Mouse (Mus musculus): ENCODE measurements around the gene Pdia6. TPM values are rescaled to one million over a fixed set of nuclear protein-coding genes. Genes with fewer than 3 reads are reported as not detected.

The Pdia6 gene
- polyA plus RNA-seq, 1 experiment from 2014 or later, result 476 TPM

DNA sequence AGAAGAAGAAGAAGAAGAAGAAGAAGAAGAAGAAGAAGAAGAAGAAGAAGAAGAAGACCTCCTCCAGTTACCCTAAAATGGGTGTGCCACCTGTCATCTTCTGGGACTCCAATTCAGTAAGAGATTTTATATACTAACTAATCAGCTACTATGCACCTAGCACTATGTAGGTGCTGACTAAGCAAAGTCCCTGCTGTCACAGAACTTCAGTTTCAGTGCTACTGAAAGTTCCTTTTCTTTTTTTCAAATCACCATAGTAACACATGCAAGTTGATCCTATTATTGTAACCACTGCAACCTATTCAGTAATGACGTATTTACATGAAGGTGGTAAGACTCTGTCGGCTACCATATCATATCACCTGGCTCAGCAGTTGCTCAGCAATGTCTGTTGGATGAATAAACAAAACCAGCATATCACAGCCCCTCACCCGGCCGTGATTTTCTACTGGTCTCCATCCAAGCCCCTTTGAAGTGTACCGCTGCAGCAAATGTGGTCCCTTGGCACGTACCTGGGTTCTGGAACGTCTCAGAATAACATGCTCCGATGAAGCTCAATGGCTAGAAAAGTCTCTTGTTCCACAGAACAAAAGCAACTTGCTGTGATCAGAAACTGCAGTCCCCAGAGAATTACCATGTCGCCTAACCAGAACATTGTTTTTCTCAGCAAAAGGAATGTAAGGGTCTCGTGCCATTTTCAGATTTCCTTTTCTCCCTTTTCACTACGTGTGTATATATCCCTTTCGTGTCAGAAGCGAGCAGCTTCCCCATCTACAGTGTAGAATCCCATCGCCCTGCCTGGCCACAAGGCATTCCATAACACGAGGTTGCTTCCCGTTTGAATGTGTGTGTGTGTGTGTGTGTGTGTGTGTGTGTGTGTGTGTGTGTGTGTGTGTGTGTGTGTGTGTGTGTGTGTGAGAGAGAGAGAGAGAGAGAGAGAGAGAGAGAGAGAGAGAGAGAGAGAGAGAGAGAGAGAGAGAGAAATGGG is 44.8 kb downstream of the Pdia6 start:
- H3K9me3 ChIP-seq (ENCODE audit: control insufficient read depth, low read length), result no peaks in the 10 kb centered on the region
- H3K4me3 ChIP-seq (ENCODE audit: low read depth, low read length), result no peak overlapping the region
- 73% methylated on average over 16 of the region's 16 CpGs for WGBS
- DNase-seq (ENCODE audit: low spot score) (no peak), ATAC-seq (replicated peaks; ENCODE audit: low FRiP score) (no peak)
- no peak overlapping the region for H3K9ac ChIP-seq (ENCODE audit: low read depth, low read length)
- H3K36me3 ChIP-seq (ENCODE audit: control insufficient read depth, insufficient read depth, low read length), result no peaks in the 10 kb centered on the region
- no peaks in the 10 kb centered on the region for H3K4me1 ChIP-seq (replicated peaks; ENCODE audit: control insufficient read depth, insufficient read depth, low read length)
- no peak overlapping the region for H3K4me2 ChIP-seq
- H3K27ac ChIP-seq (ENCODE audit: low read depth, low read length), result no peak overlapping the region
- H3K27me3 ChIP-seq (replicated peaks; ENCODE audit: control insufficient read depth, insufficient read depth, low read length), result no peaks in the 10 kb centered on the region

DNA sequence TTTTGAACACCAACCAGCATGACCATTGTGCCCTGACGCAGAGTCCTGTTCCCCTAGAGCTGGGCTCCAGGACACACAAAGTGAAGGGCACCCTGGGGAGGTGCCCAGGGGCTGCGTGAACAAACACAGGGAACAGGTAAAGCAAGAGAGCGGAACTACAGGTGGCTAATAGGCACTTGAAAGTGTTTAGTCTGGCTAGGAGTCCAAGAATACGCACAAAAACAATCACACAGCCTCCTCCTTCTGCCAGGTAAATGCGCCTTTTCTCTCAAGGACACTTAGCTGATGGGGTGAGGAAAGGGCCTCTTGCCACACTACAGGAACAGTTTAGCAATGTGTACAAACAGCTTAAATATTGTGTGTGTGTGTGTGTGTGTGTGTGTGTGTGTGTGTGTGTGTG is 49.8 kb downstream of the Pdia6 start:
- H3K4me3 ChIP-seq (ENCODE audit: low read depth, low read length), result no peak overlapping the region
- no peak overlapping the region for H3K4me2 ChIP-seq
- H3K27me3 ChIP-seq (replicated peaks; ENCODE audit: control insufficient read depth, insufficient read depth, low read length), result no peaks in the 10 kb centered on the region
- 86% methylated on average over 5 of the region's 5 CpGs for WGBS
- DNase-seq (ENCODE audit: low spot score), result no peak
- no peaks in the 10 kb centered on the region for H3K4me1 ChIP-seq (replicated peaks; ENCODE audit: control insufficient read depth, insufficient read depth, low read length)
- no peak overlapping the region for H3K27ac ChIP-seq (ENCODE audit: low read depth, low read length)
- no peak overlapping the region for H3K9ac ChIP-seq (ENCODE audit: low read depth, low read length)
- no peaks in the 10 kb centered on the region for H3K9me3 ChIP-seq (ENCODE audit: control insufficient read depth, low read length)
- H3K36me3 ChIP-seq (ENCODE audit: control insufficient read depth, insufficient read depth, low read length), result no peaks in the 10 kb centered on the region
- ATAC-seq (replicated peaks; ENCODE audit: low FRiP score), result no peak

DNA sequence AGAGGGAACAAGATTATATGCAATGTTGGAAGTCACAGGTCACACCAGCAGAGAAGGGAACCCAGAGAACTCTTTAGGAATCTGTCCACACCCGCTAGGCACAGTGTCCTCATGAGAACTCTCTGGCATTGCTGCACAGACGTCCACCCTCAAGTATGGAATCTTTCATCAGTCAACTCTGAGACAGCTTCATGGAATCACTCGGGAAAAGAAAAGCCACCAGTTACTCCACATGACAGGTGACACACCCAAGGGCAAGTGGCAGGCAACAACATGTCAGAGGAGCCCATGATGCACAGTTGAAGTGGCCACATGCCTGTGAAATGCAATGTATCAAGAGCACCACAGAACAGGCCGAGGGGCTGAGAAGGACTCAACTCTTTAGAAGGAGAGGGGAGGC is 51.6 kb downstream of the Pdia6 start:
- ATAC-seq (replicated peaks; ENCODE audit: low FRiP score), result no peak
- H3K4me2 ChIP-seq, result no peak overlapping the region
- no peaks in the 10 kb centered on the region for H3K36me3 ChIP-seq (ENCODE audit: control insufficient read depth, insufficient read depth, low read length)
- peaks cover 3% of the 10 kb centered on the region for H3K27me3 ChIP-seq (replicated peaks; ENCODE audit: control insufficient read depth, insufficient read depth, low read length)
- H3K27ac ChIP-seq (ENCODE audit: low read depth, low read length), result no peak overlapping the region
- no peaks in the 10 kb centered on the region for H3K9me3 ChIP-seq (ENCODE audit: control insufficient read depth, low read length)
- no peak for DNase-seq (ENCODE audit: low spot score)
- WGBS, result 70% methylated on average over 4 of the region's 4 CpGs
- no peak overlapping the region for H3K4me3 ChIP-seq (ENCODE audit: low read depth, low read length)
- H3K9ac ChIP-seq (ENCODE audit: low read depth, low read length), result no peak overlapping the region
- no peaks in the 10 kb centered on the region for H3K4me1 ChIP-seq (replicated peaks; ENCODE audit: control insufficient read depth, insufficient read depth, low read length)

DNA sequence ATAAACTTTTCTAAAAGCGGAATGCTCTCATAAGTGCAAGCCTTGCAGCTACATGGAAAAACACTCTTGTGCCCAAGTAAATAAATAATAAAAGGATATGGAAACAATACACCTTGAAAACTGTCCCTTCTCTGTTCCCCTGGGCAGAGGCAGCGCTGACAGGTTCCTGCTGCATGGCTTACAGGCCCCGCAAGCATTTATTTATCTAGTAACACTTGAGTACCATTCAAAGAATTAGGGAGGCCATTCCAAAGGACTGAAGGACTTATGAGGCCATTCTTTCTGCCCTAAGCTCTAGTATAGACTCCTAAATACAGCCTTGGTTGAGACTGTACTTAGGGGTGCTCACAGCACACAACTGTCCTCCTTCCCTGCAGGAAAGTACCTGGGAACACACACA is 52.1 kb downstream of the Pdia6 start:
- H3K27ac ChIP-seq (ENCODE audit: low read depth, low read length), result no peak overlapping the region
- no peak for ATAC-seq (replicated peaks; ENCODE audit: low FRiP score)
- DNase-seq (ENCODE audit: low spot score), result no peak
- no peak overlapping the region for H3K4me3 ChIP-seq (ENCODE audit: low read depth, low read length)
- no peaks in the 10 kb centered on the region for H3K36me3 ChIP-seq (ENCODE audit: control insufficient read depth, insufficient read depth, low read length)
- H3K9ac ChIP-seq (ENCODE audit: low read depth, low read length), result no peak overlapping the region
- H3K27me3 ChIP-seq (replicated peaks; ENCODE audit: control insufficient read depth, insufficient read depth, low read length), result peaks cover 8% of the 10 kb centered on the region
- no peaks in the 10 kb centered on the region for H3K4me1 ChIP-seq (replicated peaks; ENCODE audit: control insufficient read depth, insufficient read depth, low read length)
- H3K9me3 ChIP-seq (ENCODE audit: control insufficient read depth, low read length), result no peaks in the 10 kb centered on the region
- 82% methylated on average over 3 of the region's 3 CpGs for WGBS
- no peak overlapping the region for H3K4me2 ChIP-seq

DNA sequence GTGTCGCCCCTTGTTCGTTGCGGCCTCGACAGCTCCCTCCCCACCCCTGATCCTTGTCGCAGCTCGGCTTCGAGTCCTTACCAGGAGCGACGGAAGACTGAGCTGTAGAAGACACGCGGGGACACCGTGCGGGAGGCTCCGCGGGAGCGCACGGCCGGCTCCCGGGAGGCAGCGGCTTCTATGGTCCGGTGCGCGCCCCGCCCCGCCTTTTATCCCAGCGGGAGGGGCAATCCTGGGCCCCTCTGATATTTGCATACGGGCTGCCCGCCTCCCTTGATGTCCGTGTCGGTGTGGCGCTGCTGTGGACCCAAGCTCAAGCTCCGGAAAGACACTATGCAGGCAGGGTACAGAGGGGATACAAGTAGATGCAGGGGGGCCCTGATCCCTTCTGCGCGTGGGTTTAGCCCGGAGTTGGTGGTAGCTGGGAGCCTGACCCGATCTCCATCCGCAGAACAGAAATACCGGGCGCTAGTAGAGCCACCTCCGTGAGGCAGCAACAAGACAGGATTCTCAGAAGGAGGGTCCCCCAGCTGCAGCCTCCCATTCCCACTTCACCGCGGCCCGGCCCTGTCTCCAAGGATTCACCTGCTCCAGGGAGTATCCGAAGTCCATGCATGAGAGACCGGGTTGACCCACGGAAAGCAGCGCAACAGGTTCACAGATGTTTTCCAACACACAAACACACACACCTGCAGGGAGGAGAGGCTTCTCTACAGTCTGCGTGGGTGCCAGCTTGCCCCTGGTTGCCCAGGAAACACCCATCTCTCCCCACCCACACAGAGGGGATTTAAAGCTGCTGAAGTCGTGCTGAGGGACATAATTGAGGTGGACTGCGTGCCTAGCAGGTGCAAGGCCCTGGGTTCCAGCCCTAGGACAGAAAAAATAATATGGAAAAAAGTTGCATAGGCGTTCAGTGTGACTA is 58.5 kb downstream of the Pdia6 start:
- peaks cover 38% of the 10 kb centered on the region for H3K27me3 ChIP-seq (replicated peaks; ENCODE audit: control insufficient read depth, insufficient read depth, low read length)
- no peaks in the 10 kb centered on the region for H3K4me1 ChIP-seq (replicated peaks; ENCODE audit: control insufficient read depth, insufficient read depth, low read length)
- no peaks in the 10 kb centered on the region for H3K9me3 ChIP-seq (ENCODE audit: control insufficient read depth, low read length)
- no peak overlapping the region for H3K27ac ChIP-seq (ENCODE audit: low read depth, low read length)
- H3K4me2 ChIP-seq, result peak overlapping the region; percentile 81
- peak overlapping the region; percentile 45 for H3K4me3 ChIP-seq (ENCODE audit: low read depth, low read length)
- H3K9ac ChIP-seq (ENCODE audit: low read depth, low read length), result no peak overlapping the region
- WGBS, result 5% methylated on average over 50 of the region's 51 CpGs
- no peak for ATAC-seq (replicated peaks; ENCODE audit: low FRiP score)
- H3K36me3 ChIP-seq (ENCODE audit: control insufficient read depth, insufficient read depth, low read length), result no peaks in the 10 kb centered on the region
- DNase-seq (ENCODE audit: low spot score), result peak; percentile 45

DNA sequence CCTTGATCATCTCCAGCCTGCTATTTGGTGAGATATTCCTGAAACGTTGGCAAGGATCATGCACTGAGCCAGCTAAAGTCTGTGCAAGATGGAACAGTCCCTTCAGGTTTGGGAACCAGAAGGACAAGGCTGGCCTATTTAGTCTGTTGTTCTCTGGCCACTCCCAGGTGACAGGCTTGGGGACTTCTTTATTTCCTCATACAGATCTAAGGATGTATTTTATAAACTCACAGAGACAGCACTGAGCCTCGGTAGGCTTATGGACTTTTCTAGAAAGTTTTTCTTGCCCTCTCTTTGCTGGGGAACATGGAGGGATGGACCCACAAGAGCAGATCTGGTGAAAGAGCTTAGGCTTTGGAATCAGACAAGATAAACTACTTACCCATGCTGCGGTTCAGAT is 62.9 kb downstream of the Pdia6 start, which contains the start of gene Atp6v1c2:
TSS of gene Atp6v1c2 (minus strand) at position 101 of the 400 bp plus-strand sequence.
- Histone ChIP-seq H3K4me2 (no peak within 1 kb of the TSS), H3K9me3 (ENCODE audit: control insufficient read depth, low read length) (no peaks in the 10 kb centered on the region), H3K9ac (ENCODE audit: low read depth, low read length) (no peak within 1 kb of the TSS), H3K4me3 (ENCODE audit: low read depth, low read length) (no peak within 1 kb of the TSS), H3K36me3 (ENCODE audit: control insufficient read depth, insufficient read depth, low read length) (no peaks in the 10 kb centered on the region), H3K4me1 (replicated peaks; ENCODE audit: control insufficient read depth, insufficient read depth, low read length) (no peaks in the 10 kb centered on the region), H3K27ac (ENCODE audit: low read depth, low read length) (no peak within 1 kb of the TSS), H3K27me3 (replicated peaks; ENCODE audit: control insufficient read depth, insufficient read depth, low read length) (peaks cover 23% of the 10 kb centered on the region)
- ATAC-seq (replicated peaks; ENCODE audit: low FRiP score) (no peak), DNase-seq (ENCODE audit: low spot score) (no peak)
- 68% methylated on average over 3 of the region's 3 CpGs for WGBS

DNA sequence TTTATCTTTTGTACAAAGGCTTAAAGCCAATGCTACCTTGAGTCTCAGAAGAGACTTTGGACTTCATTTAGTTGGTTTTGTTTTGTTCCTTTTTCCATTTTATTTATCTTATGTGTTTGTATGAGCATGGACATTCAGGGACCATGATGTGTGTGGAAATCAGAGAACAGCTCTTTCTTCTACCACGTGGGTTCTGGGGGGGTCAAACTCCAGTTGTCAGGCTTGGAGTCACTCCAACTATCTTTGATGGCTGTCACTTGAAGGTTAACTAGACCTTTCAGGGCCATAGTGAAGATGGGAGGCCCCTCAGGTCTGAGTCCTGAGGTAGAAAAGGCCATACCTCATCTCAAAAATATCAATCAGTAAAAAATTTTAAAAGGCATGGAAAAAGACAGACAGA is 67.1 kb downstream of the Pdia6 start:
- Histone ChIP-seq H3K9ac (ENCODE audit: low read depth, low read length) (no peak overlapping the region), H3K4me3 (ENCODE audit: low read depth, low read length) (no peak overlapping the region), H3K27me3 (replicated peaks; ENCODE audit: control insufficient read depth, insufficient read depth, low read length) (peaks cover 3% of the 10 kb centered on the region; the same call in 1 of the 2 replicates), H3K36me3 (ENCODE audit: control insufficient read depth, insufficient read depth, low read length) (no peaks in the 10 kb centered on the region), H3K4me2 (no peak overlapping the region), H3K4me1 (replicated peaks; ENCODE audit: control insufficient read depth, insufficient read depth, low read length) (no peaks in the 10 kb centered on the region), H3K27ac (ENCODE audit: low read depth, low read length) (no peak overlapping the region), H3K9me3 (ENCODE audit: control insufficient read depth, low read length) (no peaks in the 10 kb centered on the region)
- DNase-seq (ENCODE audit: low spot score), result no peak
- no peak for ATAC-seq (replicated peaks; ENCODE audit: low FRiP score)
- 31% methylated on average over 1 of the region's 1 CpGs for WGBS

Data from liver, embryonic 11.5 days (tissue).